Mouse (Mus musculus) heart, postnatal 0 days (tissue): Measurements from ENCODE around the gene Pcbp1.

ENCODE experiments used
- CTCF ChIP-seq: IDR thresholded peaks from 2 replicates; pipeline ENCODE4 v1.5.1; 2016; ENCODE audit warnings: antibody characterized with exemption, control low read depth, low read depth
- EP300 ChIP-seq: IDR thresholded peaks from 2 replicates; pipeline ENCODE4 v1.6.1; 2016; ENCODE audit warnings: antibody characterized with exemption, low read depth

- TF ChIP-seq CTCF (no peak), EP300 (no peak)
Measured at GRCm38 (mm10) chr6:86508736-86509135, 17.4 kb downstream of the Pcbp1 start.
